Mouse (Mus musculus) embryonic facial prominence, embryonic 10.5 days (tissue): ENCODE measurements around the gene Naa50. TPM values are rescaled to one million over a fixed set of nuclear protein-coding genes. Genes with fewer than 3 reads are reported as not detected.

Experiments used
- DNase-seq: peaks from one replicate; pipeline ENCODE4 v3.0.0-alpha.2; 2017; ENCODE audit warnings: low spot score
- H3K27ac ChIP-seq: fragments of 300-500 bp; sonication (generic); replicated peaks from 2 replicates; pipeline ENCODE4 v1.5.1; 2016; ENCODE audit warnings: mild to moderate bottlenecking
- H3K27me3 ChIP-seq: fragments of 300-500 bp; sonication (generic); replicated peaks from 2 replicates; pipeline ENCODE4 v1.6.1; 2016; ENCODE audit warnings: low read depth, mild to moderate bottlenecking; ENCODE audit not compliant: poor library complexity, severe bottlenecking
- H3K36me3 ChIP-seq: fragments of 300-500 bp; sonication (generic); replicated peaks from 2 replicates; pipeline ENCODE4 v1.6.1; 2016; ENCODE audit warnings: mild to moderate bottlenecking, moderate library complexity
- H3K4me1 ChIP-seq: fragments of 300-500 bp; sonication (generic); 2 replicates; pipeline ENCODE4 v1.6.1; 2016
- H3K4me3 ChIP-seq: fragments of 300-500 bp; sonication (generic); 2 replicates; pipeline ENCODE4 v1.5.1; 2016; ENCODE audit warnings: mild to moderate bottlenecking, moderate library complexity
- H3K9me3 ChIP-seq: fragments of 300-500 bp; sonication (generic); 2 replicates; pipeline ENCODE4 v1.6.1; 2016; ENCODE audit warnings: mild to moderate bottlenecking
- WGBS: fragments of 180-500 bp; shearing (Covaris S2); methylation state at CpG from one replicate; pipeline ENCODE4 v1.1.7; 2016; 5-methylcytosine and 5-hydroxymethylcytosine counted together
- polyA plus RNA-seq: library from polyadenylated mRNA; unstranded; fragments of >200 nt; fragmentation: Nextera tagmentation; extraction: Ambion mirVana; gene quantifications from 2 replicates; pipeline ENCODE4 v1.2.1, GENCODE M21; 2016

Naa50 gene
- polyA plus RNA-seq, 1 experiment from 2014 or later: 133 TPM

DNA sequence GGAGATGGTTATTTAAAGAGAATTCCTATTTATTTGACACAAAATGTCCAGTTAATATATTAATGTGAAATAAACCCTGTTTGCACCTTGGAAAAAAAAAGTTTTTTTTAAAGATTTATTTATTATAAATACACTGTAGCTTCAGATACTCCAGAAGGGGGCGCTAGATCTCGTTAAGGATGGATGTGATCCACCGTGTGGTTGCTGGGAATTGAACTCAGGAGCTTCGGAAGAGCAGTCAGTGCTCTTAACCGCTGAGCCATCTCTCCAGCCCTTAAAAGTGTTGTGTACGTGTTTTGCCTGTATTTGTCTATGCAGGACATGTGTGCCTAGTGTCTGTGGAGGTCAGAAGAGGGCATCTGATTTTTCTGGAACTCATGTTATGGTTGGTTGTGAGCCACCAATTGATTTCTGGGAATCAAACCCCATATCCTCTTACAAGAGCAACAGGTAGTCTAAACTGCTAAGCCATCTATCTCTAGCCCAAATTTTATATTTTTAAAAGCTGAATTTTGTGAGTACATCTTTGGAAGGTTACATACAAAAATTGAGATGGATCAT is 14.9 kb downstream of the Naa50 start:
- Histone ChIP-seq H3K9me3 (no peaks in the 10 kb centered on the region), H3K27me3 (no peaks in the 10 kb centered on the region), H3K4me1 (no peaks in the 10 kb centered on the region), H3K36me3 (peaks cover 29% of the 10 kb centered on the region), H3K4me3 (no peak overlapping the region), H3K27ac (no peak overlapping the region)
- 67% methylated on average over 6 of the region's 6 CpGs for WGBS
- DNase-seq: no peak

DNA sequence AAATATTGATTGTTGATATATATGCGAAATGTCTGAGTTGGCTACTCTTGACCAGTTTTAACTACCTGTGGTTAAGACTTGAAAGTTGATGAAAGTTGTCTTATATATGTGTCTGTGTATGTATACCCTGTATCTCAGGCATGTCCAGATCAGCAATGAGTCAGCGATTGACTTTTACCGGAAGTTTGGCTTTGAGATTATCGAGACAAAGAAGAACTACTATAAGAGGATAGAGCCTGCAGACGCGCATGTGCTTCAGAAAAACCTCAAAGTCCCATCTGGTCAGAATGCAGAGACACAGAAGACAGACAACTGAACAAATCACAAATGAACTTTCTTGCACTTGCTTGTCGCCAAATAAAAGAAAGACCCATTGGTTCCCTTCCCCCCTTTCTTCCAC is 19.7 kb downstream of the Naa50 start:
- WGBS: 93% methylated on average over 7 of the region's 7 CpGs
- no peak overlapping the region for H3K4me3 ChIP-seq
- no peaks in the 10 kb centered on the region for H3K27me3 ChIP-seq
- DNase-seq: no peak
- no peaks in the 10 kb centered on the region for H3K9me3 ChIP-seq
- H3K4me1 ChIP-seq: no peaks in the 10 kb centered on the region
- peaks cover 57% of the 10 kb centered on the region for H3K36me3 ChIP-seq
- H3K27ac ChIP-seq: no peak overlapping the region

GRCm38 (mm10) chr16:44163831-44164230 is 24.2 kb downstream of the Naa50 start:
- Histone ChIP-seq H3K4me3 (no peak overlapping the region), H3K27me3 (no peaks in the 10 kb centered on the region), H3K36me3 (peaks cover 36% of the 10 kb centered on the region), H3K27ac (no peak overlapping the region), H3K4me1 (no peaks in the 10 kb centered on the region), H3K9me3 (no peaks in the 10 kb centered on the region)
- no peak for DNase-seq
- WGBS: 88% methylated on average over 2 of the region's 2 CpGs

DNA sequence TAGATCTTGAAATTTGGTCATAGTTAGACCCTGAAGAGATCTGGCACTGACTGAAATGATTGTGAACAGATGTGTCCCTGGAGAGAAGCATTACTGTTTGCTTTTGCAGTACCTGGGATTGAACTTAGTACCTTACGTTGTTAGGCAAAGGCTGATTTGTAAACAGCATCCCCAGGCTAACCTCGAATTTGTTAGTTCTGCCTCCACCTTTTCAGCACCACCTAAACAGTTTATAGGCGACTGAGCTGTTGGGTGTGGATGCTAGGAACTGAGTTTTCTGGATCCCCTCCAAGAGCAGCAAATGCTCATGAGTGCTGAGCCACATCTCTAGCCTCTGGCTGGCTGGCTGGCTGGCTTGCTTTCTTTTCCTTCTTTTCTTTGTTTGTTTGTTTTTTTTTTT is 25.6 kb downstream of the Naa50 start:
- Histone ChIP-seq H3K27ac (no peak overlapping the region), H3K9me3 (no peaks in the 10 kb centered on the region), H3K4me3 (no peak overlapping the region), H3K27me3 (no peaks in the 10 kb centered on the region), H3K36me3 (peaks cover 22% of the 10 kb centered on the region), H3K4me1 (no peaks in the 10 kb centered on the region)
- WGBS: 62% methylated on average over 3 of the region's 3 CpGs
- DNase-seq: no peak

GRCm38 (mm10) chr16:44168990-44169389 is 29.4 kb downstream of the Naa50 start:
- Histone ChIP-seq H3K27me3 (no peaks in the 10 kb centered on the region), H3K36me3 (no peaks in the 10 kb centered on the region), H3K4me3 (no peak overlapping the region), H3K27ac (no peak overlapping the region), H3K9me3 (no peaks in the 10 kb centered on the region), H3K4me1 (peaks cover 5% of the 10 kb centered on the region)
- 87% methylated on average over 4 of the region's 4 CpGs for WGBS
- DNase-seq: no peak

- Histone ChIP-seq H3K27me3 (no peaks in the 10 kb centered on the region), H3K4me1 (peaks cover 18% of the 10 kb centered on the region), H3K27ac (peak overlapping the region; percentile 97), H3K4me3 (peak overlapping the region; percentile 94), H3K36me3 (no peaks in the 10 kb centered on the region), H3K9me3 (no peaks in the 10 kb centered on the region)
- DNase-seq: peak; percentile 99
- WGBS: 1% methylated on average over 26 of the region's 26 CpGs
These were observed 32.9 kb downstream of the Naa50 start for GRCm38 (mm10) chr16:44172297-44173154.

GRCm38 (mm10) chr16:44173155-44173941 is 33.7 kb downstream of the Naa50 start, which contains the start of gene Usf3:
Usf3 (plus strand) TSS chr16:44173246.
- no peaks in the 10 kb centered on the region for H3K27me3 ChIP-seq
- no peaks in the 10 kb centered on the region for H3K9me3 ChIP-seq
- H3K4me1 ChIP-seq: peaks cover 18% of the 10 kb centered on the region
- H3K36me3 ChIP-seq: peaks cover under 1% of the 10 kb centered on the region; the same call in 1 of the 2 replicates
- H3K4me3 ChIP-seq: peak within 1 kb of the TSS; percentile 94
- WGBS: under 1% methylated on average over 73 of the region's 77 CpGs
- H3K27ac ChIP-seq: peak within 1 kb of the TSS; percentile 97
- DNase-seq: no peak

DNA sequence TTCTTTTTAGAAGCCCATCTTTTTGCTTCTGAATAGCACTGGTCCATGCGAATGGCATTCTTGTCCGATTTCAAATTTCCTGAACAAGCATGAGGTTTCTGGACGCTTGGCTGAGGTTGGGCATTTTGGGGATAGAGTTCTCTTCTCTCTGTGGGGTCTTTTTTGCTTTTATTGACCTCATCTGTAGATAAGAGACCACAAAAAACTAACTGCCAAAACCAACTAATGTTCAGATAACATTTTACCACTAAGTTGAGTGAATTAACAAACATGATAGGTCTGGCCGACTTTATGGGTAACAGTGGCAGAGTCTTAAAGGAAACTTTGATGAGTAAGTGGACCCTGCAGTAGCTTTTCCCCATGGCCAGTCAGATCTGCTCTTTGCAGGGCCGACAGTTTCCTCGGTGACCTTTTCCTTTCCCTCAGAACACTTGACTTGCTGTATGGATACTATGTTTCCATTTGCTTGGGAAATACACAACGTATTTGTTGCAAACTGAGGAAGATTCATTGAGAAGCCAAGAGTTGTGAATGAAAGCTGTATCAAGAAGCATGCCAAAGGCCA is 34.4 kb downstream of the Naa50 start:
- WGBS: 24% methylated on average over 7 of the region's 7 CpGs
- Histone ChIP-seq H3K9me3 (no peaks in the 10 kb centered on the region), H3K4me3 (peak overlapping the region; percentile 94), H3K27ac (peak overlapping the region; percentile 97), H3K4me1 (peaks cover 18% of the 10 kb centered on the region), H3K36me3 (peaks cover 6% of the 10 kb centered on the region), H3K27me3 (no peaks in the 10 kb centered on the region)
- DNase-seq: no peak

GRCm38 (mm10) chr16:44175001-44175400 is 35.4 kb downstream of the Naa50 start:
- H3K27me3 ChIP-seq: no peaks in the 10 kb centered on the region
- H3K4me3 ChIP-seq: no peak overlapping the region; the same call in 1 of the 2 replicates
- 81% methylated on average over 1 of the region's 1 CpGs for WGBS
- H3K9me3 ChIP-seq: no peaks in the 10 kb centered on the region
- H3K27ac ChIP-seq: no peak overlapping the region
- no peak for DNase-seq
- peaks cover 6% of the 10 kb centered on the region for H3K36me3 ChIP-seq
- H3K4me1 ChIP-seq: peaks cover 18% of the 10 kb centered on the region

GRCm38 (mm10) chr16:44176511-44176910 is 36.9 kb downstream of the Naa50 start:
- Histone ChIP-seq H3K27ac (no peak overlapping the region), H3K27me3 (no peaks in the 10 kb centered on the region), H3K4me1 (peaks cover 18% of the 10 kb centered on the region), H3K4me3 (no peak overlapping the region), H3K9me3 (no peaks in the 10 kb centered on the region), H3K36me3 (peaks cover 14% of the 10 kb centered on the region)
- no peak for DNase-seq
- 95% methylated on average over 2 of the region's 2 CpGs for WGBS

GRCm38 (mm10) chr16:44178555-44178954 is 38.9 kb downstream of the Naa50 start:
- 85% methylated on average over 1 of the region's 1 CpGs for WGBS
- no peak overlapping the region for H3K27ac ChIP-seq

DNA sequence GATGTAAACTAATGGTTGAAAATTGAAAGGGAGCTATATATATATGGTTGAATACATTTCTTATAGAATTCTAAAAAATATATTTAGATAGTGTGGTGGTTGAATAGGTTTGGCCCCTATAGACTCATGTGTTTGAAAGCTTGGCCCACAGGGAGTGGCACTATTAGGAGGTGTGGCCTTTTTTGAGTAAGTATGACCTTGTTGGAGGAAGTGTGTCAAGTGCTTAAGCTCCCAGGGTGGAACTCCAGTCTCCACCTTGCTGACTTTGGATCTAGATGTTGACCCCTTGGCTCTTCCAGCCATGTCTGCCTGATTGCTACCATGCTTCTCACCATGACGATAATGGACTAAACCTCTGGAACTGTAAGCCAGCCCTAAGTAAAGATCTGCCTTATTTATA is 43.0 kb downstream of the Naa50 start:
- H3K4me1 ChIP-seq: peaks cover 7% of the 10 kb centered on the region; the same call in 1 of the 2 replicates
- H3K27me3 ChIP-seq: no peaks in the 10 kb centered on the region
- DNase-seq: no peak
- 100% methylated on average over 1 of the region's 1 CpGs for WGBS
- no peak overlapping the region for H3K27ac ChIP-seq
- peaks cover 24% of the 10 kb centered on the region for H3K36me3 ChIP-seq
- no peaks in the 10 kb centered on the region for H3K9me3 ChIP-seq
- no peak overlapping the region for H3K4me3 ChIP-seq

More at GRCm38 (mm10) chr16:44178555-44178954, 38.9 kb downstream of the Naa50 start:
- no peak for DNase-seq
- no peak overlapping the region for H3K4me3 ChIP-seq
- H3K36me3 ChIP-seq: peaks cover 22% of the 10 kb centered on the region
- H3K4me1 ChIP-seq: peaks cover 15% of the 10 kb centered on the region
- no peaks in the 10 kb centered on the region for H3K9me3 ChIP-seq
- no peaks in the 10 kb centered on the region for H3K27me3 ChIP-seq
